Mouse (Mus musculus) ES-E14 (cell line): ENCODE results near the gene H2-T22. TPM values are rescaled to one million over a fixed set of nuclear protein-coding genes. Genes with fewer than 3 reads are reported as not detected.
"Not testable (repeated sequence)": the region's sequence is repeated elsewhere in the genome, so short reads cannot be mapped to it uniquely, and the experiment has no call there.

Source experiments
- DNase-seq: peaks from one replicate; pipeline ENCODE4 v3.0.0-alpha.2; 2013; ENCODE audit warnings: low read depth, low spot score
- H3K27ac ChIP-seq: 2 replicates; pipeline ENCODE4 v1.5.1; 2012; ENCODE audit warnings: low read depth, mild to moderate bottlenecking, low read length, moderate library complexity, mixed read lengths; ENCODE audit not compliant: poor library complexity, insufficient read depth, severe bottlenecking
- H3K36me3 ChIP-seq: 2 replicates; pipeline ENCODE4 v1.6.1; 2012; ENCODE audit warnings: mild to moderate bottlenecking, low read length, moderate library complexity, mixed read lengths; ENCODE audit not compliant: control insufficient read depth, poor library complexity, insufficient read depth, severe bottlenecking
- H3K4me1 ChIP-seq, 2 experiments: fragments of 150-350 bp in 1 of 2; sonication (generic) in 1 of 2; 2 replicates each; pipeline ENCODE4 v1.6.1; 2012; ENCODE audit warnings: low read length in 2 of 2, mild to moderate bottlenecking in 1 of 2, mixed read lengths in 1 of 2; ENCODE audit not compliant: control insufficient read depth in 2 of 2, insufficient read depth in 2 of 2, poor library complexity in 1 of 2
- H3K4me3 ChIP-seq, 2 experiments: fragments of 150-350 bp in 1 of 2; sonication (generic) in 1 of 2; 2 replicates each; pipeline ENCODE4 v1.5.1; 2012; ENCODE audit warnings: low read length in 2 of 2, low read depth in 1 of 2, mild to moderate bottlenecking in 1 of 2, mixed read lengths in 1 of 2; ENCODE audit not compliant: insufficient read depth in 1 of 2, poor library complexity in 1 of 2, severe bottlenecking in 1 of 2
- H3K9ac ChIP-seq: 2 replicates; pipeline ENCODE4 v1.6.1; 2012; ENCODE audit warnings: low read depth, mild to moderate bottlenecking, low read length, mixed read lengths; ENCODE audit not compliant: poor library complexity, insufficient read depth, severe bottlenecking
- H3K9me3 ChIP-seq: fragments of 150-350 bp; sonication (generic); 2 replicates; pipeline ENCODE4 v1.6.1; 2012; ENCODE audit warnings: low read depth, mild to moderate bottlenecking, low read length; ENCODE audit not compliant: control insufficient read depth, insufficient read depth
- in situ Hi-C, 2 experiments: fragments of 600-800 bp; cut with MboI; formaldehyde crosslinking; loops; one replicate each; pipeline ENCODE4 v1.15.1; 2025; ENCODE audit warnings: low sequenced_read_pairs in 2 of 2, inconsistent platforms in 1 of 2; ENCODE audit not compliant: unreplicated experiment in 2 of 2
- total RNA-seq: library from RNA; depleted of rRNA; stranded (reverse); fragments of 300-350 nt; gene quantifications from 2 replicates; pipeline ENCODE4 v1.2.3, GENCODE M21; 2012

The H2-T22 gene
- total RNA-seq, 1 experiment: 5.8 TPM

DNA sequence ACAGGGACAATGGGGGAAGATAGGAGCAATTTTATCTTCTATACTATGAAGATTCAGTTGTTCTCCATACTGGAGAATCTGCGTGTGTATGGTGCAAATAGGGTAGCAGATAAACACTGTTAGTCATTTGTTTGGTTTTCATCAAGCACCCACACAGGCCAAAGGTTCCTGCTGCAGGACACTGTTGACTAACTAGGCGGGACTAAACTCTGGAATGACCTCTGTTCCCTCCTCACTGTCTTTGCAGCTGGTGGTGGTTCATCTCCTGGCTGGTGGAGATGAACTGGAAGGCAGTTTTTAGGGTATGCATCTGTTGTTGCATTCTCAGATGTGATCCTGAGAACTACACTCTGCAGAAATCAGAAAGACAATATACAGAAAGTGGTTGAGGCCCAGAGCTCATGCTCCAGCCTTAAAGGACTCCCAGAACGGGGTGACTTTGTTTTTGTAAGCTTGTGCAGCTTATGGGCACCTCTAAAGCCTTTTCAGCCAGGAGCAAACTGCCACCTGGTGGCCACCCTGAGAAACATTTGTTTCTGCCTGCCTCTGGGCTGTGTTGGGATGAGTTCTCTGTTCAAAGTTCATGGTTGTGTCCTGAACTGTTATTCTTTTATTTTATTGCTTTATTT is 7.4 kb downstream of the H2-T22 start:
- in situ Hi-C loops, H3K36me3 ChIP-seq, H3K27ac ChIP-seq, H3K9me3 ChIP-seq, H3K4me1 ChIP-seq, DNase-seq, H3K9ac ChIP-seq, H3K4me3 ChIP-seq: not testable (repeated sequence)

DNA sequence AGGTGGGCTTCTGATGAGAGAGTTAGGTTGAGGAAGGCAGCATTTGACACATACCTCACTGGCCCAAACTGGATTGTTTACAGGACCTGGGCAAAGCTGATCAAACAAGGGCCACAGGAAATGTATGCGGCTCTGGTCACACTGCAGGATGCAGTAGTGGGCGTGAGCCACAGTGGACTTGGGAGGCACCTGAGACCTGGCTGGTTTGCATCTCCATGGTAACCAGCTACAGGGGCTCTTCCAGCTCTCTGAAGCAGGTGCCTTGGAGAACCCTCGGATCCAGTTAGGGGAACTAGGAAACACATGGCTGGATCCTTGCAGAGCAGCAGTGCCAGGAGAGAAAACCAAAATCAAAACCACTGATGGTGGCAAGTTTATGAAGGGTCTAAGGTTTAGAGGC is 8.0 kb downstream of the H2-T22 start:
- H3K27ac ChIP-seq, H3K36me3 ChIP-seq, DNase-seq, H3K4me1 ChIP-seq, H3K9ac ChIP-seq, H3K9me3 ChIP-seq, in situ Hi-C loops, H3K4me3 ChIP-seq: not testable (repeated sequence)

DNA sequence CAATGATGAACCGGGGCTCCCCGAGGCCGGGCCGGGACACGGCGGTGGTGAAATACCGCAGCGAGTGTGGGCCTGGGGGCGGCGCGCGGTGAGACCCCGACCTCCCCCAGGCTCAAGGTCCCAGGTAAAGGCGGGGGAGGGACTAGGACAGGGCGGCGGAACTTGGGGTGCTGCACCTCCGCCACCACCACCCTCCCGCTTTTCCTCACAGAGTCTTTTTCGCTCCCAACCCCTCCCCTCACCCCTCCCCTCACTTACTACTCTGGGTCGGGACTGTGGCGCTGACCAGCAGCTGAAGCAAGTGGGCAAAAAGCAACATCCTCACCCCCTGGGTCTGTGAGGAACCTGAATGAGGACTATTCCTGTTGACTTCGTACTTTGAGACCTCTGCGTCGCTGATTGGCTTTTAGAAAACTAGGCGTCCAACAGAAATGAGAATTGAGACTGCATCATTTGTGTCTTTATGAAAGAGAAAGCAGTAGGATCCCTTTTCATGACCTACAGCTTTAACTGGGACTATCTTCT is 10.1 kb downstream of the H2-T22 start, which contains the start of gene H2-T23:
Gene H2-T23, minus strand, starts transcription at position 505 of the 525 bp plus-strand sequence.
- DNase-seq, H3K9me3 ChIP-seq, in situ Hi-C loops, H3K36me3 ChIP-seq, H3K4me1 ChIP-seq, H3K27ac ChIP-seq: not testable (repeated sequence)
- H3K9ac ChIP-seq: peak within 1 kb of the TSS; percentile 34; the same call in 1 of the 2 replicates
- peak within 1 kb of the TSS; percentile 62 for H3K4me3 ChIP-seq

DNA sequence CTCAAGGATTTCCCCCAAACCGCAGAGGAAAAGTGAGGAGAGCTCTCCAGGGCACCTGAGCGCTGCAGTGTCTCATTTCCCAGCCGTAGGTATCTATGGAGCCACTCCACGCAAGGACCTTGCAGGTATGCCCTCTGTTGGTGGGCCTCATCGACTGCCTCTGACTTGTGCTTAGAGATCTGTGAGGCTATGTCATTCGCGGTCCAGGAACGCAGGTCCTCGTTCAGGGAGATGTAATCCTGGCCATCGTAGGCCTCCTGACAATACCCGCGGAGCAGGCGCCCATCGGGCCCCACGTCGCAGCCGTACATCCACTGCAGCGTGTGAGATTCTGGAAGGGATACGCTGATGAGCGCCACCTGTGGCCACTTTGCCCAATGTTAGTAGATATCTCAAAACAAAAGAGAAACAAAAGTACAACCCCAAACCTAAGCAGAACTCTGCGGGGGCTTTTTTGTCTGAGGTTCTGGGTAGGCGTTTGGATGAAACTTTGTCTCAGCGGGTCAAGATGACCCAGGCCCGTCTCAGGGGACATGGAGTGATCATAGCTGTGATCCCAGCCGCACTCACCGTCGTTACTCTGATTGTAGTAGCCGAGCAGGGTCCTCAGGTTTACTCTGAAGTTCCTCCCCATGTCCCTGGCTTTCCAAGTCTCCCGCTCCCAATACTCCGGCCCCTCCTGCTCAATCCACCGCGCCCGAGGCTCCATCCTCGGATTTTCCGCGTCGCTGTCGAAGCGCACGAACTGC is 10.8 kb downstream of the H2-T22 start:
- in situ Hi-C loops, DNase-seq, H3K36me3 ChIP-seq, H3K9me3 ChIP-seq, H3K27ac ChIP-seq, H3K4me1 ChIP-seq: not testable (repeated sequence)
- Histone ChIP-seq H3K9ac (peak overlapping the region; percentile 34; the same call in 1 of the 2 replicates), H3K4me3 (peak overlapping the region; percentile 62)

DNA sequence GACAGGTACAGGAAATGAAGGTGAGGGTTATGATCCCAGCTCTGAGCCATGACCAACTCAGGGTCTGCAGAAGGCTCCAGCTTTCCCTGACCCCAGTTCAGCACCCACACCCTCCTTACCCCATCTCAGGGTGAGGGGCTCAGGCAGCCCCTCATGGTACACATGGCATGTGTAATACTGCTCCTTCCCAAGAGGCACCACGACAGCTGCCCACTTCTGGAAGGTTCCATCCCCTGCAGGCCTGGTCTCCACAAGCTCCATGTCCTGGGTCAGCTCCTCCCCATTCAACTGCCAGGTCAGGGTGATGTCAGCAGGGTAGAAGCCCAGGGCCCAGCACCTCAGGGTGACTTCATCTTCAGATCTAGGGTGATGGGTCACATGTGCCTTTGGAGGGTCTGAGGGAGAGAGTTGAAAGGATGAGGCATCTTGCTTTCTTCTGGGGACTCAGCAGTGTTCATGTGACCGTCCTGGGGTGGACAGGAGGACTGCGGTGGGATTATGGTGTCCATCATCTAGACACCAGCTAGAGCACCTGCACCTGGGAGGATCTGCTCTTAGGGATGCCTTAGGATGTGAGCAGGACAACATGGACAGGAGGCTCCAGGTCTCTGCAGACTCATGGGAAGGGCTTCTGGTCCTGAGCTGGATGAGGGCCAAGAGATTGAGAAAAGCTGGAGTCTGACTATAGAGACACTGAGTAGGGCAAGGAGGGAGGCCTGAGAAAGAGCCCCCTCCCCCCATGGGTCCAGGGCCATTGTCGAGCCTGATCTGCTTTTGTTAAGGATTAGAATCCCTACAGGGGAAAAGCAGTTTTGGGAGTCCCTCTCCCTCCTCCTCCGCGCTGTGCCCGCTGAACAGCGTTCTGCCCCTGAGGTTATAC is 11.6 kb downstream of the H2-T22 start:
- peak overlapping the region in 1 of 2 experiments; percentile 62; a peak in 1 of 4 replicates for H3K4me3 ChIP-seq
- in situ Hi-C loops, H3K4me1 ChIP-seq: not testable (repeated sequence)

DNA sequence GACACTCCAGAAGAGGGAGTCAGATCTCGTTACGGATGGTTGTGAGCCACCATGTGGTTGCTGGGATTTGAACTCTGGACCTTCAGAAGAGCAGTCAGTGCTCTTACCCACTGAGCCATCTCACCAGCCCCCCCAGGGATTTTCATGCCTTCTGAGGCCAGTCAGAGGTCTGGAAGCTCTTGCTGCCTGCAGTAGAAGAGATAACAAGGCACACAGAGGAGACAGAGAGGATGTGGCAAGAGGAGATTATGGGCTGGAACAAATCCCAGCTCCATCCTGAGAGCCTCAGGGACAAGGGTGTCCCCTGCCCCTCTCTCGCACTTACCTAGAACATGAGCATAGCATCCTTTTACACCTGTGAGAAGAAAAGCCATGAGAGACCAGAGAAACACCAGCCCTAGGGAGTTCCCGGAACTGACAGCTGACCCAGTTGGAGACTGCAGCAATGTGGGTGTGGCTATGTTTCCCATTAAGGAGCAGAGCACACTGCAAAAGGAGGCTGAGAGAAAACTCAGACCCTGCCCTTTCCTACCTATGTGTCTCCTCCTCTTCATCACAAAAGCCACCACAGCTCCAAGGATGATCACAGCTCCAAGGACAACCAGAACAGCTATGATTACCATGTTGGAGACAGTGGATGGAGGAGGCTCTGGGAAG is 12.4 kb downstream of the H2-T22 start:
- DNase-seq, in situ Hi-C loops, H3K4me3 ChIP-seq, H3K36me3 ChIP-seq, H3K27ac ChIP-seq, H3K9me3 ChIP-seq, H3K9ac ChIP-seq: not testable (repeated sequence)
- peaks cover 0 to 11% of the 10 kb centered on the region in 2 experiments; a peak in 1 of 4 replicates for H3K4me1 ChIP-seq

More for the DNA sequence above, 11.6 kb downstream of the H2-T22 start:
- DNase-seq, H3K27ac ChIP-seq, H3K9ac ChIP-seq, H3K36me3 ChIP-seq, H3K9me3 ChIP-seq: not testable (repeated sequence)
